Mouse (Mus musculus) heart, adult 2 months (tissue): ENCODE data around the gene Utp14b. TPM values are rescaled to one million over a fixed set of nuclear protein-coding genes. Genes with fewer than 3 reads are reported as not detected.

Source experiments
- DNase-seq, 2 experiments: peaks; one replicate each; pipeline ENCODE4 v3.0.0; 2021
- H3K27ac ChIP-seq: fragments of 200-600 bp; 2 replicates; pipeline ENCODE4 v1.8.1; 2022
- H3K27me3 ChIP-seq: fragments of 200-500 bp; 2 replicates; pipeline ENCODE4 v1.6.1; 2012; ENCODE audit warnings: mild to moderate bottlenecking, low read length, inconsistent platforms, mixed read lengths; ENCODE audit not compliant: control insufficient read depth, insufficient read depth
- H3K36me3 ChIP-seq: fragments of 200-500 bp; 2 replicates; pipeline ENCODE4 v1.6.1; 2012; ENCODE audit warnings: low read length, inconsistent platforms; ENCODE audit not compliant: control insufficient read depth, insufficient read depth
- H3K4me1 ChIP-seq: fragments of 200-500 bp; 2 replicates; pipeline ENCODE4 v1.6.1; 2011; ENCODE audit warnings: low read length; ENCODE audit not compliant: control insufficient read depth, insufficient read depth
- H3K4me3 ChIP-seq: fragments of 200-600 bp; 2 replicates; pipeline ENCODE4 v1.8.1; 2022
- H3K79me2 ChIP-seq: fragments of 200-500 bp; replicated peaks from 2 replicates; pipeline ENCODE4 v1.6.1; 2012; ENCODE audit warnings: mild to moderate bottlenecking, inconsistent platforms, low read length, moderate library complexity, mixed read lengths; ENCODE audit not compliant: control insufficient read depth, insufficient read depth
- H3K9ac ChIP-seq: fragments of 200-500 bp; 2 replicates; pipeline ENCODE4 v1.6.1; 2012; ENCODE audit warnings: low read depth, mild to moderate bottlenecking, control low read depth, inconsistent platforms, low read length, mixed read lengths
- CTCF ChIP-seq: fragments of 200-600 bp; IDR thresholded peaks from 2 replicates; pipeline ENCODE4 v1.8.1; 2022; ENCODE audit warnings: antibody characterized with exemption, mild to moderate bottlenecking, moderate library complexity
- EP300 ChIP-seq: fragments of 200-500 bp; IDR thresholded peaks from 2 replicates; pipeline ENCODE4 v1.6.1; 2011; ENCODE audit warnings: low read depth, low read length, control low read depth; ENCODE audit not compliant: insufficient read depth
- POLR2A ChIP-seq: fragments of 200-500 bp; IDR thresholded peaks from 2 replicates; pipeline ENCODE4 v1.6.1; 2011; ENCODE audit warnings: mild to moderate bottlenecking, low read depth, low read length, control low read depth; ENCODE audit not compliant: insufficient read depth
- WGBS: fragments of 180-500 bp; shearing (Covaris S2); methylation state at CpG from one replicate; pipeline ENCODE4 v1.1.7; 2018; 5-methylcytosine and 5-hydroxymethylcytosine counted together
- intact Hi-C: fragments of 180-260 bp; cut with DNase I; formaldehyde crosslinking; loops from one replicate; pipeline ENCODE4 v1.15.1; 2025
- polyA plus RNA-seq: library from polyadenylated mRNA; depleted of rRNA; stranded (reverse); fragments of >200 nt; gene quantifications from 2 replicates; pipeline ENCODE4 v1.2.3, GENCODE M21; 2012
- total RNA-seq, 2 experiments: library from RNA; stranded (reverse); gene quantifications; 2 replicates each; pipeline ENCODE4 v1.2.3; 2021

Utp14b gene
- total and polyA plus RNA-seq, 3 experiments = 0.23 to 1.1 (median 0.97) TPM

- TF ChIP-seq EP300 (no peak), CTCF (no peak), POLR2A (no peak)
- Histone ChIP-seq H3K79me2 (no peaks in the 10 kb centered on the region), H3K27ac (no peak overlapping the region), H3K27me3 (no peaks in the 10 kb centered on the region), H3K4me1 (no peaks in the 10 kb centered on the region), H3K36me3 (no peaks in the 10 kb centered on the region; the same call in 1 of the 2 replicates), H3K4me3 (no peak overlapping the region), H3K9ac (no peak overlapping the region)
- 81% methylated on average over 5 of the region's 5 CpGs for WGBS
- DNase-seq = no peak
- intact Hi-C loops = no loop called here
Observed at GRCm38 (mm10) chr1:78696903-78697302, 39.1 kb downstream of the Utp14b start.

- intact Hi-C loops = no loop called here
- DNase-seq = no peak
- no peak overlapping the region for H3K9ac ChIP-seq
- H3K27me3 ChIP-seq = no peaks in the 10 kb centered on the region
- H3K36me3 ChIP-seq = no peaks in the 10 kb centered on the region; the same call in 1 of the 2 replicates
- no peaks in the 10 kb centered on the region for H3K4me1 ChIP-seq
- WGBS = 78% methylated on average over 6 of the region's 6 CpGs
- no peak for TF ChIP-seq POLR2A
- TF ChIP-seq EP300 = no peak
- TF ChIP-seq CTCF = no peak
- H3K4me3 ChIP-seq = no peak overlapping the region
- H3K79me2 ChIP-seq = no peaks in the 10 kb centered on the region
- no peak overlapping the region for H3K27ac ChIP-seq
Observed at GRCm38 (mm10) chr1:78698138-78698537, 40.3 kb downstream of the Utp14b start.

GRCm38 (mm10) chr1:78701740-78702139 is 43.9 kb downstream of the Utp14b start:
- Histone ChIP-seq H3K9ac (no peak overlapping the region), H3K36me3 (no peaks in the 10 kb centered on the region), H3K27me3 (no peaks in the 10 kb centered on the region), H3K79me2 (no peaks in the 10 kb centered on the region), H3K4me1 (no peaks in the 10 kb centered on the region), H3K4me3 (no peak overlapping the region), H3K27ac (no peak overlapping the region)
- 88% methylated on average over 3 of the region's 3 CpGs for WGBS
- TF ChIP-seq EP300 (no peak), CTCF (no peak), POLR2A (no peak)
- intact Hi-C loops = no loop called here
- no peak for DNase-seq

- Histone ChIP-seq H3K9ac (no peak overlapping the region), H3K79me2 (no peaks in the 10 kb centered on the region), H3K27me3 (no peaks in the 10 kb centered on the region), H3K27ac (no peak overlapping the region), H3K4me3 (no peak overlapping the region), H3K4me1 (no peaks in the 10 kb centered on the region), H3K36me3 (no peaks in the 10 kb centered on the region)
- WGBS = 59% methylated on average over 14 of the region's 14 CpGs
- TF ChIP-seq POLR2A (no peak), EP300 (no peak), CTCF (no peak)
- DNase-seq = peak in 1 of 2 experiments; percentile 8
- intact Hi-C loops = no loop called here
Observed at GRCm38 (mm10) chr1:78702282-78702963, 44.6 kb downstream of the Utp14b start.

GRCm38 (mm10) chr1:78702964-78703285 is 45.1 kb downstream of the Utp14b start:
- intact Hi-C loops = no loop called here
- DNase-seq = peak in 1 of 2 experiments; percentile 18

GRCm38 (mm10) chr1:78706338-78706737 is 48.5 kb downstream of the Utp14b start:
- TF ChIP-seq CTCF (no peak), POLR2A (no peak), EP300 (no peak)
- H3K9ac ChIP-seq = no peak overlapping the region
- no peak overlapping the region for H3K27ac ChIP-seq
- H3K79me2 ChIP-seq = no peaks in the 10 kb centered on the region
- H3K36me3 ChIP-seq = no peaks in the 10 kb centered on the region
- intact Hi-C loops = no loop called here
- no peaks in the 10 kb centered on the region for H3K4me1 ChIP-seq
- 79% methylated on average over 10 of the region's 10 CpGs for WGBS
- no peaks in the 10 kb centered on the region for H3K27me3 ChIP-seq
- no peak overlapping the region for H3K4me3 ChIP-seq
- DNase-seq = no peak

More at GRCm38 (mm10) chr1:78702964-78703285, 45.1 kb downstream of the Utp14b start:
- no peaks in the 10 kb centered on the region for H3K4me1 ChIP-seq
- H3K27me3 ChIP-seq = no peaks in the 10 kb centered on the region
- TF ChIP-seq POLR2A (no peak), EP300 (no peak), CTCF (no peak)
- no peak overlapping the region for H3K27ac ChIP-seq
- H3K79me2 ChIP-seq = no peaks in the 10 kb centered on the region
- no peak overlapping the region for H3K9ac ChIP-seq
- H3K4me3 ChIP-seq = no peak overlapping the region
- 73% methylated on average over 2 of the region's 2 CpGs for WGBS
- no peaks in the 10 kb centered on the region for H3K36me3 ChIP-seq
